Mouse (Mus musculus) gastrocnemius, postnatal 14 days (tissue): ENCODE measurements around the gene Olfr803. TPM values are rescaled to one million over a fixed set of nuclear protein-coding genes. Genes with fewer than 3 reads are reported as not detected.

Source experiments
- DNase-seq: peaks from one replicate; pipeline ENCODE4 v3.0.0; 2021; ENCODE audit warnings: mixed read lengths
- intact Hi-C: fragments of 180-260 bp; cut with DNase I; formaldehyde crosslinking; loops from one replicate; pipeline ENCODE4 v1.15.1; 2025; ENCODE audit warnings: low total_unique reads
- long read RNA-seq, 2 experiments: library from polyadenylated mRNA; stranded (forward); transcript quantifications; one replicate each; pipeline ENCODE4 v2.0.0; 2021
- microRNA-seq, 2 experiments: library from miRNA; unstranded; fragments of <30 nt; microRNA quantifications; one replicate each; pipeline ENCODE4 v1.2.0; 2021
- total RNA-seq, 2 experiments: library from RNA; stranded (reverse); gene quantifications; 2 replicates each; pipeline ENCODE4 v1.2.3; 2021

Olfr803 gene
- total RNA-seq = not detected
- long read RNA-seq, experiment 1 = 0 reads
- long read RNA-seq, experiment 2 = 0 reads

- intact Hi-C loops = no loop called here
- DNase-seq = no peak
Observed at GRCm38 (mm10) chr10:129694186-129694585, at the start of gene Olfr803. TSS of gene Olfr803 (minus strand) at chr10:129694286.

- intact Hi-C loops = no loop called here
- DNase-seq = no peak
Observed at GRCm38 (mm10) chr10:129741821-129742220, 47.7 kb upstream of the Olfr803 start, which contains the start of gene Olfr806. TSS of gene Olfr806 (minus strand) at chr10:129741921.

GRCm38 (mm10) chr10:129729275-129729674 is 35.2 kb upstream of the Olfr803 start, which contains the start of gene Olfr805:
TSS of gene Olfr805 (minus strand) at chr10:129729375.
- intact Hi-C loops = no loop called here
- DNase-seq = no peak

- intact Hi-C loops = no loop called here
- DNase-seq = no peak
Observed at GRCm38 (mm10) chr10:129702910-129703309, 8.8 kb upstream of the Olfr803 start, which contains the start of gene Olfr804. TSS of gene Olfr804 (plus strand) at chr10:129703210.

GRCm38 (mm10) chr10:129688069-129688468 is 6.0 kb downstream of the Olfr803 start, which contains the start of gene Olfr802:
TSS of gene Olfr802 (minus strand) at chr10:129688169.
- intact Hi-C loops = no loop called here

GRCm38 (mm10) chr10:129673765-129674164 is 20.3 kb downstream of the Olfr803 start, which contains the start of gene Olfr801:
TSS of gene Olfr801 (minus strand) at chr10:129673865.
- DNase-seq = no peak
- intact Hi-C loops = no loop called here

More at GRCm38 (mm10) chr10:129688069-129688468, 6.0 kb downstream of the Olfr803 start, which contains the start of gene Olfr802:
- DNase-seq = no peak

GRCm38 (mm10) chr10:129657394-129657793 is 36.7 kb downstream of the Olfr803 start, which contains the start of gene Olfr800:
TSS of gene Olfr800 (plus strand) at chr10:129657694.
- no peak for DNase-seq
- intact Hi-C loops = no loop called here

- DNase-seq = no peak
- intact Hi-C loops = no loop called here
Observed at GRCm38 (mm10) chr10:129651763-129652162, 42.3 kb downstream of the Olfr803 start.

Small RNA genes lying within 50 kb of the gene (microRNA-seq; reads per million reads assigned to microRNA genes)
- 0 reads per million in 2 experiments for gene Gm24485

Other genes with a start within 250 kb of the Olfr803 start
- not detected for gene Olfr787, start 232.4 kb downstream of the Olfr803 start, total RNA-seq
- not detected for gene Olfr788, start 223.3 kb downstream of the Olfr803 start, total RNA-seq
- not detected for gene Olfr789, start 209.5 kb downstream of the Olfr803 start, total RNA-seq
- not detected for gene Olfr790, start 195.8 kb downstream of the Olfr803 start, total RNA-seq
- not detected for gene Olfr791, start 172.5 kb downstream of the Olfr803 start, total RNA-seq
- gene Olfr792, start 155.1 kb downstream of the Olfr803 start, total RNA-seq = not detected
- gene Olfr794, start 126.6 kb downstream of the Olfr803 start, total RNA-seq = not detected
- not detected for gene Olfr796, start 81.7 kb downstream of the Olfr803 start, total RNA-seq
- not detected for gene Olfr798, start 66.4 kb downstream of the Olfr803 start, total RNA-seq
- not detected for gene Olfr799, start 56.8 kb downstream of the Olfr803 start, total RNA-seq
- not detected for gene Olfr800, start 36.6 kb downstream of the Olfr803 start, total RNA-seq
- gene Olfr801, start 20.4 kb downstream of the Olfr803 start, total RNA-seq = not detected
- gene Olfr802, start 6.1 kb downstream of the Olfr803 start, total RNA-seq = not detected
- not detected for gene Olfr804, start 8.9 kb upstream of the Olfr803 start, total RNA-seq
- gene Olfr805, start 35.1 kb upstream of the Olfr803 start, total RNA-seq = not detected
- not detected for gene Olfr806, start 47.6 kb upstream of the Olfr803 start, total RNA-seq
- not detected for gene Olfr807, start 63.5 kb upstream of the Olfr803 start, total RNA-seq
- gene Olfr808, start 71.2 kb upstream of the Olfr803 start, total RNA-seq = not detected
- not detected for gene Olfr809, start 80.4 kb upstream of the Olfr803 start, total RNA-seq
- not detected for gene Olfr810, start 100.6 kb upstream of the Olfr803 start, total RNA-seq
- not detected for gene Olfr811, start 110.1 kb upstream of the Olfr803 start, total RNA-seq
- gene Olfr812, start 151.8 kb upstream of the Olfr803 start, total RNA-seq = not detected
- gene Olfr813, start 161.1 kb upstream of the Olfr803 start, total RNA-seq = not detected
- gene Olfr814, start 185.6 kb upstream of the Olfr803 start, total RNA-seq = not detected
- gene Olfr815, start 211.6 kb upstream of the Olfr803 start, total RNA-seq = not detected
- not detected for gene Olfr816, start 221.3 kb upstream of the Olfr803 start, total RNA-seq